Mouse (Mus musculus) brain, embryonic 14.5 days (tissue): Measurements from ENCODE around the gene Lce1e. TPM values are rescaled to one million over a fixed set of nuclear protein-coding genes. Genes with fewer than 3 reads are reported as not detected.
A peak's percentile ranks its signal among the peaks of the same experiment; 100 is the strongest.
"Not testable (repeated sequence)": the region's sequence is repeated elsewhere in the genome, so short reads cannot be mapped to it uniquely, and the experiment has no call there.

Source experiments
- DNase-seq: peaks from one replicate; pipeline ENCODE4 v3.0.0-alpha.2; 2011; ENCODE audit warnings: low read depth
- CTCF ChIP-seq: fragments of 200-500 bp; IDR thresholded peaks from 2 replicates; pipeline ENCODE4 v1.5.1; 2012; ENCODE audit warnings: inconsistent platforms, mild to moderate bottlenecking, moderate library complexity, borderline replicate concordance; ENCODE audit not compliant: insufficient read depth, insufficient read length; ENCODE audit errors: extremely low read depth
- POLR2A ChIP-seq: fragments of 200-500 bp; IDR thresholded peaks from 2 replicates; pipeline ENCODE4 v1.6.1; 2012; ENCODE audit warnings: mild to moderate bottlenecking, inconsistent platforms, borderline replicate concordance; ENCODE audit not compliant: poor library complexity, insufficient read depth, insufficient read length, severe bottlenecking; ENCODE audit errors: extremely low read depth
- polyA plus RNA-seq: library from polyadenylated mRNA; depleted of rRNA; stranded (reverse); fragments of >200 nt; gene quantifications from 2 replicates; pipeline ENCODE4 v1.2.3, GENCODE M21; 2012; rRNA removed

The Lce1e gene
- not detected in 2 replicates for polyA plus RNA-seq

DNA sequence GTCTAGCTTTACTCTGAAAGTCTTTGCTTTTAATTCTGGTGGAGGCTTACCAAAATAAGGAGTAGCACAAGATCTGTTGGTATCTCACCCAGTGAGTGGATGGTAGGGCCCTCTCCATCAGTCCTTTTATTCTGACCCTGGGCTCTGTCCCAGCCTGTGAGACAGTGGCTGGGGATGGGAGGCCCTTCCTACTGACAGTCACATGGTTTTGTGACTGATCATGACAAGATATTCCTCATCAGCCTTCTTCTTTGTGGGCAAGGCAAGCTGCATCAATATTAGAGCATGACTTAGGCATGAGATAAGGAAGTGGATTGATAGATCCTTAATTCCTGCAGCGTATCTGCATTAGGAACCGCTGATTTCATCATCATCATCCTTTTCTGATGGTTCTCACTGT lies at the start of gene Lce1e:
TSS of gene Lce1e (minus strand) at position 101 of the 400 bp plus-strand sequence.
- DNase-seq = no peak
- TF ChIP-seq POLR2A (no peak), CTCF (no peak)

DNA sequence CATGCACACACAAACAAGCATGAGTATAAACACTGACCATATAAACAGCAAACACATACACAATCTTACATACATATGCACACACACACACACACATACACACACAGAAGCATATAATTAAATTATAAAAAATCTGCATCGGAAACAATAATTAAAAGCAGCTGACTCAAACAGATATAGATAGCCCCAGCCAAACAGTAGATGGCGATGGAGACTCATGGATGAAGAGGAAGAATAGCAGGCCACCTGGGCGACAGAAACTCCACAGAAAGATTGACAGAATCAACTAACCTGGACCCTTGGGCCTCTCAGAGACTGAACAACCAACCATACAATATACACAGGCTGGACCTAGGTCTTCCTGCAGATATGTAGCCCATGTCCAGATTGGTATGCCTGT lies 44.3 kb upstream of the Lce1e start:
- peak; percentile 13 for DNase-seq
- TF ChIP-seq CTCF (no peak), POLR2A (no peak)

DNA sequence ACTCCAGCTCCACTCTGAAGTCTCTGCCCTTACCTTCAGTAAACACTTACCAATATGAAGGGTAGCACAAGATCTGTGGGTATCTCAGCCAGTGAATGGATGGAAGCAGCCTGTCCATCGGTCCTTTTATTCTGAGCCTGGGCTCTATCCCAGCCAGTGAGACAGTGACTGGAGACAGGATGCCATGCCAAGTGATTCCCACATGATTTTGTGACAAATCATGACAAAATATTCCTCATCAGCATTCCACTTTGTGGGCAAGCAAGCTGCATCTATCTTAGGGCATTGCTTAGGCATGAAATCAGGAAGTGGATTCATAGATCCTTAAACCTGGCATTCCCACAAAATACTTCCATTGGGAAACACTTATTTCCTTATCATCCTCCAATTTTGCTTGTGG lies 43.4 kb upstream of the Lce1e start, which contains the start of gene Lce1g:
TSS of gene Lce1g (minus strand) at position 101 of the 400 bp plus-strand sequence.
- TF ChIP-seq CTCF (no peak), POLR2A (no peak)
- DNase-seq = no peak

DNA sequence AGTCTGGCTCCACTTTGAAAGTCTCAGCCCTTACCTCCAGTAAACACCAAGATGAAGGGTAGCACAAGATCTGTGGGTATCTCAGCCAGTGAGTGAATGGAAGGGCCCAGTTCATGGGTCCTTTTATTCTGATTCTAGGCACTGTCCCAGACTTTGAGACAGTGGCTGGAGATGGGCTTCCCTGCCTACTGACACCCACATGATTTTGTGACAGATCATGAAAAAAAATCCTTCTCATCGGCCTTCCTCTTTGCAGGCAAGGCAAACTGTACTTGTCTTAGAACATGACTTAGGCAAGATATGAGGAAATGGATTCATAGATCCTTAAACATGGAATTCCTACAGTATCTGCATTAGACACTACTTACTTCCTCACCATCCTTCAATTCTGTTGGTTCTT lies 30.1 kb upstream of the Lce1e start, which contains the start of gene Gm38119:
TSS of gene Gm38119 (minus strand) at position 101 of the 400 bp plus-strand sequence.
- no peak for DNase-seq
- TF ChIP-seq POLR2A = no peak
- TF ChIP-seq CTCF = no peak

DNA sequence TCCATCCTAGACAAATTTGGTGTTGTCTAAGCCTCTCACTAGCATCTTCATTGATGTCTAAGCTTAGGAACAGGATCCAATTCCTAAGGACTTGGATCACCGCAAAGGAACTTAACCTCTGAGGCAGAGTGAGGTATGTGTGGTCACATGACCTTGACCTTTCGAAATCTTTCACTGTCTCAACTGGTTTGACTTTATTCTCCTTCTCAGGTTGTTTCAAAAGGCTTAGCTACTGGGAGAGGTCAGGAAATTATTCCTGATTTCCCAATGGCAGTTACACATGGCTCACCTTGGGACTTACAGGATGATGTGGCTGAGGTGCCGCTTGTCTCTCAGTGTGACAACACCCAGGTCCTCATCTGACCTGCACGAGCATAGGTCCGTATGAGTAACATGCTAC lies 13.8 kb upstream of the Lce1e start:
- TF ChIP-seq CTCF = no peak
- no peak for TF ChIP-seq POLR2A
- DNase-seq = no peak

DNA sequence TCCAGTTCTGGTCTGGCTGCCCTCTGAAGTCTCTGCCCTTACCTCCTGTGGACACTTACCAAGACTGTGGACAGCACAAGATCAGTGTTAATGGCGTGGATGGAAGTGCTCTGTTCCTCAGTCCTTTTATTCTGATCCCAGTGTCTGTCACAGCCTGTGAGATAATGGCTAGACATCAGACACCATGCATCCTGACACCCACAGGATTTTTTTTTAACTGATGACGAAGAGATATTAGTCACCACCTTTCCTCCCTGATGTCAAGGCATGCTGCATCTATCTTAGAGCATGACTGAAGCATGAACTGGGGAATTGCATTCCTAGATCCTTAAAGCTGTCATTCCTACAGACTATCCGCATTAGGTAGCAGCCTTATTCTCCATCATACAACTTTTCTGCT lies 11.4 kb upstream of the Lce1e start, which contains the start of gene Lce1f:
TSS of gene Lce1f (minus strand) at position 101 of the 400 bp plus-strand sequence.
- no peak for DNase-seq

DNA sequence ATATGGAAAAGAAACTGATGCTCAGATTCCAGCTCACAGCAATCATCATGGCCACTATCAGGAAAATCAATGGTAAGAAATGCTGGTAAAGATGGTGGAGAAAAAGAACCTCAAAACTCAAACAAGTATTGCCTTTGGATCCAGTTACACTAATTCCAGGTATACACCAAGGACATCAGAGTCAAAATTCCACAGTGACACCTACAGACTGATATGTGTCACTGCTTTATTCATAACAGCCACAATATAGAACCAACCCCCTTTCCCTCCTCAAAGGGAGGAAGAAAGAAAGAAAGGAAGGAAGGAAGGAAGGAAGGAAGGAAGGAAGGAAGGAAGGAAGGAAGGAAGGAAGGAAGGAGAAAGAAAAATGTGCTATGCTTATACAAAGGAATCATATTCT lies 6.2 kb upstream of the Lce1e start:
- peak; percentile 1 for DNase-seq
- TF ChIP-seq CTCF (no peak), POLR2A (no peak)

More for the DNA sequence above, 11.4 kb upstream of the Lce1e start, which contains the start of gene Lce1f:
- TF ChIP-seq POLR2A (no peak), CTCF (no peak)

DNA sequence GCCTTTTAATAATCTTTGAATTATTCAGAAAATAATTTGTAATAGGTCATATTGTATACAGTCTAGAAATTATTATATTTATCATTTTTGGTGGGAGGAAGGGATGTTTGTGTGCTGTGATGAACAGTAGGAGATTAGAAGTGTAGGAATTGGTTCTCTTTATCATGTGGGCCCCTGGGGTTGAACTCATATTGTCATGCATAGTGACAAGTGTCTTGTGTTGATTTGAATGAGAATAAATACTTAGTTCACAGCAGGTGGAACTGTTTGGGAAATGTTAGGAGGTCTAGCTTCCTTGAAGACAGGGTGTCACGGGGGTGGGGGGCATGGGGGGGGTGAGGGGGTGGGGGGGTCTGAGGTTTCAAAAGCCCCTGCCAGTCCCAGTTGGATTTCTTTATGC lies 14.3 kb downstream of the Lce1e start:
- no peak for DNase-seq
- no peak for TF ChIP-seq CTCF

DNA sequence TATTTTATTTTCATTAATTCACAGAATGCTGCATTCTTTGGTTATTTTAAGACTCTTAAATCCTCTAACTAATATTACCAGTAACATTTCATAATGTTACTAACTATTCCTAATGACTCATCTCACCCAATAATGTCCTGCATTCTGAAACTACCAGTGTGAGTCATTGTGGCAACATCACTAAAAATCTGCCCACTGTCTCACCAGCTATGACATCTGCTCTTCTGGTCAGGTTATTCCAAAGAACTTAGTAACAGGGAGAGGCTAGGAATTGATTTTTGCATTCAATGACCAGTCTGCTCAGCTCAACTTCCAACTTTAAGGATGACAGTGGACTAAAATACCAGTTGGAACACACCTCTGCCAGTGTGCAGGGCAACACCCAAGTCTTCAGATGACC lies 17.2 kb downstream of the Lce1e start:
- TF ChIP-seq POLR2A (no peak), CTCF (no peak)
- no peak for DNase-seq

DNA sequence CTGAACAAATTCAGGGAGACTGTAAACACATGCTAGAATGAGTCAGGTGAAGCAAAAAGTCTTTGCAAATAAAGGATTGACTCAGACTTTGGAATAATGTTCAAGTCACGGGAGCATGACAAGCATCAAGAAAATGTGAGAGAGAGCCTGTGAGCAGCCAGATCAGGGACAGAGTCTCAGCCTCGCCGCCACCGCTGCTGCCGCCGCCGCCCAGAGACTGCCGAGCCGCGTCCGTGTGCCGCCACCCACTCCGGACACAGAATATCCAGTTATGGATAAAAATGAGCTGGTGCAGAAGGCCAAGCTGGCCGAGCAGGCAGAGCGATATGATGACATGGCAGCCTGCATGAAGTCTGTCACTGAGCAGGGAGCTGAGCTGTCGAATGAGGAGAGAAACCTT lies 19.7 kb downstream of the Lce1e start:
- not testable (repeated sequence) for DNase-seq

DNA sequence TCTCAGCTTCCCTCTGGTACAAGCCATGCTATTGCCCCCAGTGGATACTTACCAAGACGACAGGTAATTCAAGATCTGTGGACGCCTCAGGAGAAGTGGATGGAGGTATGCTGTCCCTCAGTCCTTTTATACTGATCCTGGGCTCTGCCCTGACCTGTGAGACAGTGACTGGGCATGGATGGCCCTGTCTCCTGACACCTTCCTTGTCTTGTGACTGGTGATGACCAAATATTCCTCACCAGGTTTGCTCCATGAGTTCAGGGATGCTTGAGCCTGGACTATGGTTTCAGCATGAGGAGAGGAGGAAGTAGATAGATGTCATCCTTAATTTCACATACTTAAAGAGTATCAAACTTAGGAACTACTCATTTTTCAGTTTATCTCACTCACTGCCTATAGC lies 21.8 kb downstream of the Lce1e start, which contains the start of gene Lce1d:
TSS of gene Lce1d (minus strand) at position 101 of the 400 bp plus-strand sequence.
- TF ChIP-seq POLR2A (no peak), CTCF (no peak)
- no peak for DNase-seq

DNA sequence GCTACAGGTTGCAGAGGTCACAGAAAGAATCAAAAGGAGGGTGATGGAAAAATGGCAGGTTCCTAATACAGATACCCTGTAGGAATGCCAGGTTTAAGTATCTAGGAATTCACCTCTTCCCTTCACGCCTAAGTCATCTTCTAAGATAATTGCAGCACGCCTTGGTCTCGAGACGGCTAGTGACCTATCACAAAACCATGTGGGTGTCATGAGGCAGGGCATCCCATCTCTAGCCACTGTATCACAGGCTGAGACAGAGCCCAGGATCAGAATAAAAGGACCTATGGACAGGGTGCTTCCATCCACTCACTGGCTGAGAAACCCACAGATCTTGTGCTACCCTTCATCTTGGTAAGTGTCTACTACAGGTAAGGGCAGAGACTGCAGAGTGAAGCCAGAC lies 29.9 kb downstream of the Lce1e start, which contains the start of gene Lce1c:
TSS of gene Lce1c (plus strand) at position 301 of the 400 bp plus-strand sequence.
- no peak for DNase-seq
- TF ChIP-seq POLR2A = no peak
- TF ChIP-seq CTCF = no peak

DNA sequence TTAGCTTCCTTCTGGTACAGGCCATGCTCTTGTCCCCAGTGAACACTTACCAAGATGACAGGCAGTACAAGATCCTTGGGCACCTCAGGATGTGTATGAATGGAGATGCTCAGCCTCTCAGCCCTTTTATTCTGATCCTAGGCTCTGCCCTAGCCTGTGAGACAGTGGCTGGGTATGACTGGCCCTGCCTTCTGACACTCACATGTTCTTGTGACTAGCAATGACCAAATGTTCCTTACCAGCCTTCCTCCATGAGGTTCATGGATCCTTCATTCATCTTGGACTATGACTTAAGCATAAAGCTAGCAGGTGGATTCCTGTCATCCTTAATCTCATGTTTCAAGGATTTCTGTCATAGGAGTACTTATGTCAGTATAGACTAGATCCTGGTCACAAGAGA lies 38.7 kb downstream of the Lce1e start, which contains the start of gene Lce1a2:
TSS of gene Lce1a2 (minus strand) at position 101 of the 400 bp plus-strand sequence.
- no peak for TF ChIP-seq CTCF
- no peak for TF ChIP-seq POLR2A
- no peak for DNase-seq

Other genes with a start within 250 kb of the Lce1e start
- 0.63 TPM in 1 of 2 replicates, not detected in the other for gene Sprr1a, start 223.2 kb downstream of the Lce1e start, polyA plus RNA-seq
- gene Sprr4, start 208.6 kb downstream of the Lce1e start, polyA plus RNA-seq = not detected in 2 replicates
- not detected in 2 replicates for gene 2310046K23Rik, start 174.6 kb downstream of the Lce1e start, polyA plus RNA-seq
- not detected in 2 replicates for gene Ivl, start 135.3 kb downstream of the Lce1e start, polyA plus RNA-seq
- not detected in 2 replicates for gene Smcp, start 120.1 kb downstream of the Lce1e start, polyA plus RNA-seq
- not detected in 2 replicates for gene 2210017I01Rik, start 101.6 kb downstream of the Lce1e start, polyA plus RNA-seq
- gene Lce6a, start 87.4 kb downstream of the Lce1e start, polyA plus RNA-seq = not detected in 2 replicates
- gene Lce1a1, start 60.8 kb downstream of the Lce1e start, polyA plus RNA-seq = not detected in 2 replicates
- gene Lce1b, start 52.1 kb downstream of the Lce1e start, polyA plus RNA-seq = not detected in 2 replicates
- not detected in 2 replicates for gene Lce1a2, start 38.8 kb downstream of the Lce1e start, polyA plus RNA-seq
- not detected in 2 replicates for gene Lce1c, start 29.8 kb downstream of the Lce1e start, polyA plus RNA-seq
- gene Lce1d, start 21.9 kb downstream of the Lce1e start, polyA plus RNA-seq = not detected in 2 replicates
- gene Lce1f, start 11.3 kb upstream of the Lce1e start, polyA plus RNA-seq = not detected in 2 replicates
- not detected in 2 replicates for gene Gm38119, start 30.0 kb upstream of the Lce1e start, polyA plus RNA-seq
- not detected in 2 replicates for gene Lce1g, start 43.3 kb upstream of the Lce1e start, polyA plus RNA-seq
- gene Lce1h, start 56.0 kb upstream of the Lce1e start, polyA plus RNA-seq = not detected in 2 replicates
- not detected in 2 replicates for gene Lce1i, start 69.8 kb upstream of the Lce1e start, polyA plus RNA-seq
- not detected in 2 replicates for gene Lce1j, start 81.4 kb upstream of the Lce1e start, polyA plus RNA-seq
- not detected in 2 replicates for gene Lce1k, start 98.8 kb upstream of the Lce1e start, polyA plus RNA-seq
- gene Kprp, start 118.2 kb upstream of the Lce1e start, polyA plus RNA-seq = not detected in 2 replicates
- gene Lce1l, start 142.2 kb upstream of the Lce1e start, polyA plus RNA-seq = not detected in 2 replicates
- not detected in 2 replicates for gene 2310050C09Rik, start 161.1 kb upstream of the Lce1e start, polyA plus RNA-seq
- not detected in 2 replicates for gene Lce3a, start 217.2 kb upstream of the Lce1e start, polyA plus RNA-seq
- not detected in 2 replicates for gene Lce3b, start 223.9 kb upstream of the Lce1e start, polyA plus RNA-seq
- gene Lce3c, start 235.4 kb upstream of the Lce1e start, polyA plus RNA-seq = not detected in 2 replicates
- gene Lce3d, start 248.3 kb upstream of the Lce1e start, polyA plus RNA-seq = not detected in 2 replicates